Mouse (Mus musculus) midbrain, postnatal 0 days (tissue): ENCODE measurements around the gene Zbtb34. TPM values are rescaled to one million over a fixed set of nuclear protein-coding genes. Genes with fewer than 3 reads are reported as not detected.

Experiments used
- ATAC-seq: fragments of 200-750 bp; cut with Nextera tagmentation; 2 replicates; pipeline ENCODE4 v1.8.0; 2017; ENCODE audit warnings: moderate number of reproducible peaks, mild to moderate bottlenecking, moderate TSS enrichment, moderate library complexity; ENCODE audit not compliant: low FRiP score
- DNase-seq: peaks from one replicate; pipeline ENCODE4 v3.0.0-alpha.2; 2015; ENCODE audit warnings: low spot score
- H3K27ac ChIP-seq: fragments of 300-500 bp; sonication (generic); 2 replicates; pipeline ENCODE4 v1.5.1; 2014; ENCODE audit warnings: low read depth, mild to moderate bottlenecking, low read length, mixed read lengths
- H3K27me3 ChIP-seq: fragments of 300-500 bp; sonication (generic); 2 replicates; pipeline ENCODE4 v1.6.1; 2014; ENCODE audit warnings: low read length, control low read depth, mixed read lengths; ENCODE audit not compliant: insufficient read depth
- H3K36me3 ChIP-seq: fragments of 300-500 bp; sonication (generic); 2 replicates; pipeline ENCODE4 v1.6.1; 2014; ENCODE audit warnings: low read length, control low read depth, mixed read lengths; ENCODE audit not compliant: insufficient read depth
- H3K4me1 ChIP-seq: fragments of 300-500 bp; sonication (generic); 2 replicates; pipeline ENCODE4 v1.6.1; 2014; ENCODE audit warnings: mild to moderate bottlenecking, control low read depth, antibody characterized with exemption, low read length, mixed read lengths; ENCODE audit not compliant: insufficient read depth
- H3K4me2 ChIP-seq: fragments of 300-500 bp; sonication (generic); 2 replicates; pipeline ENCODE4 v1.6.1; 2014; ENCODE audit warnings: low read depth, mild to moderate bottlenecking, low read length, mixed read lengths; ENCODE audit not compliant: poor library complexity, severe bottlenecking
- H3K4me3 ChIP-seq: fragments of 300-500 bp; sonication (generic); 2 replicates; pipeline ENCODE4 v1.5.1; 2014; ENCODE audit warnings: low read depth, mild to moderate bottlenecking, low read length, moderate library complexity
- H3K9ac ChIP-seq: fragments of 300-500 bp; sonication (generic); replicated peaks from 2 replicates; pipeline ENCODE4 v1.6.1; 2014; ENCODE audit warnings: mild to moderate bottlenecking, low read length, moderate library complexity, mixed read lengths; ENCODE audit not compliant: poor library complexity, severe bottlenecking
- H3K9me3 ChIP-seq: fragments of 300-500 bp; sonication (generic); 2 replicates; pipeline ENCODE4 v1.6.1; 2016; ENCODE audit warnings: low read length, control low read depth
- CTCF ChIP-seq: IDR thresholded peaks from 2 replicates; pipeline ENCODE4 v1.5.1; 2016; ENCODE audit warnings: antibody characterized with exemption, mild to moderate bottlenecking
- WGBS: fragments of 180-500 bp; shearing (Covaris S2); extraction: QIAGEN DNeasy Blood & Tissue Kit; methylation state at CpG from one replicate; pipeline ENCODE4 v1.1.7; 2014; 5-methylcytosine and 5-hydroxymethylcytosine counted together
- polyA plus RNA-seq: library from polyadenylated mRNA; unstranded; fragments of >200 nt; fragmentation: Nextera tagmentation; extraction: Ambion mirVana; gene quantifications from 2 replicates; pipeline ENCODE4 v1.2.1, GENCODE M21; 2015
- total RNA-seq: library from RNA; depleted of rRNA; stranded (reverse); fragments of >200 nt; gene quantifications from 2 replicates; pipeline ENCODE4 v1.2.3, GENCODE M21; 2014

The Zbtb34 gene
- total and polyA plus RNA-seq, 2 experiments from 2014 or later: 3.8 to 24.9 TPM

DNA sequence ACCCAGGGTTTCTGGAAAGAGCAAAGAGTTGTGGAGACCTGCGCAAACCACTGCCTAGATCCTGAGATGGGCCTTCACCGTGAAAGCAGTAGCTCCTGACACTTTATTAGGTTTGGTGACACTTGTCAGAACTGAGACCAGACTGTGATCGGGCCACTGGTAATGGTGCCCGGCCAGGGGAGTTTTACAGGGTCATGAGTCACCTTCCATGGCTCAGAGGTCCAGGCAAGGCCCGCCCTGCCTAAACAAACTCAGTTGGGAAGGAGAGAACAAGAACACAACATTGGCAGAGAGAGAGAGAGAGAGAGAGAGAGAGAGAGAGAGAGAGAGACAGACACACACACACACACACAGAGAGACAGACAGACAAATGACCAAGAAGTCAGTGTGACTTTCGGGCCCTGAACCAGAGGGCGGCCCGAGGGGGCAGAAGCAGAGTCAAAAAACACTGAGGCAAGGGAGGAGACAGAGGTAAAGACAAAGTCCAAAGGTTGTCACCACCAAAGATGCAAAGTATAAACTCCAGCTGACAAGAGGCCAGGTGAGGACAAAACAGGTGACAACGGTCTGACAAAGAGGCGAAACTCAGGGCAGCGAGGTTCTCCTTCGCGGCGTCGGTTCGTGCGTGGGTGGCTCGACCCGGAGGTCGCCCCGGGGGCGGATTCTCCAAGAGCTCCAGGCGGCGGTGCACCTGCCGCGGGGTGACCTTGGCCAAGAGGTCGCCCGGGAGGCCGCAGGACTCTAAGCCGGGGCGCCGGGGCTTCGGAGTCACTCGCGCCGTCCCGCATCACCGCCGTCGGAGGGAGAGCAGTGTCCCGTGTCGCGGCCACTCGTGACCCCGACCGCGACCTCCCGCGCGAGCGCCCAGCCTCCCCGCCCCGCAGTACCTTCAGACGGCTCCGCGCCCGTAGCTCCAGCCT, 36.7 kb upstream of the Zbtb34 start:
- H3K9me3 ChIP-seq: no peaks in the 10 kb centered on the region
- H3K4me3 ChIP-seq: peak overlapping the region; percentile 98
- peaks cover 12% of the 10 kb centered on the region; the same call in 1 of the 2 replicates for H3K4me1 ChIP-seq
- peaks cover 6% of the 10 kb centered on the region for H3K36me3 ChIP-seq
- DNase-seq: no peak
- TF ChIP-seq CTCF: no peak
- WGBS: 6% methylated on average over 54 of the region's 57 CpGs
- peak; percentile 27; the same call in 1 of the 2 replicates for ATAC-seq
- H3K27ac ChIP-seq: peak overlapping the region; percentile 68
- H3K9ac ChIP-seq: peak overlapping the region; percentile 87
- H3K27me3 ChIP-seq: no peaks in the 10 kb centered on the region
- H3K4me2 ChIP-seq: peak overlapping the region; percentile 83

DNA sequence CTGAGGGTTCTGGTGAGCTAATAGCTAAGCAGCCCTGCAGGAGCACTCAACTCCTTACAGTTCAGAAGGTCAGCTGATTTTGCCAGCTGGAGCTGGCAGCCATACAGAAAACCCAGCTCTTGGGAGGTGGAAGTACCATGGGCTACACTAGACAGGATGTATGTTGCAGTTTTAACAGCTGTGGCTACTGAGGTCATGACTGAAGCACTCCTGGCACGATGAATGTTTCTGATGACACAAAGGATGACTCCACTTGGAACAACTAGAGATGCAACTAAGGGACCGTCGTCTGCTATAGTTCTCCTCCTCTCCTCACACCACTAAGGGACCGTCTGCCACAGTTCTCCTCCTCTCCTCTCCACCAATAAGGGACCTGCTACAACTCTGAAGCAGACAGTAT, 34.8 kb upstream of the Zbtb34 start:
- Histone ChIP-seq H3K4me2 (no peak overlapping the region), H3K9me3 (no peaks in the 10 kb centered on the region), H3K27ac (no peak overlapping the region), H3K4me1 (peaks cover 12% of the 10 kb centered on the region; the same call in 1 of the 2 replicates), H3K36me3 (peaks cover 9% of the 10 kb centered on the region), H3K9ac (no peak overlapping the region), H3K27me3 (no peaks in the 10 kb centered on the region), H3K4me3 (no peak overlapping the region)
- 53% methylated on average over 4 of the region's 4 CpGs for WGBS
- ATAC-seq (no peak), DNase-seq (peak; percentile 9)
- TF ChIP-seq CTCF: no peak

DNA sequence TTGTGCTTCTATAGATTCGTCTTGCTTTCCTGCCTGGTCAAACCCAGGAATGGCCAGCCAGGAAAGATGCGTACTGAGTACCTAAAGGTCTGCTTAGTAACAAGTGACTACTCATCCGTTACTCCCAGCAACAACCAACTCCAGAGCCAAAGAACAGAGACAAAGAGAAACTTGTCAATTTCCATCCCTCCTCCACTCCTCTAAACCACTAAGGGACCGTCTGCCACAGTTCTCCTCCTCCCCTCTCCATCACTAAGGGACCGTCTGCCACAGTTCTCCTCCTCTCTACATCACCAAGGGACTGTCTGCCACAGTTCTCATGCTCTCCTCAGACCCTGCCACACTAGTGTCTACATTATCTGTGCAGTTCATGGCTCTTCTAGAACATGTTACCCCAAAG, 34.1 kb upstream of the Zbtb34 start:
- Histone ChIP-seq H3K9me3 (no peaks in the 10 kb centered on the region), H3K27ac (no peak overlapping the region), H3K4me3 (no peak overlapping the region), H3K4me1 (peaks cover 12% of the 10 kb centered on the region; the same call in 1 of the 2 replicates), H3K36me3 (peaks cover 9% of the 10 kb centered on the region), H3K9ac (no peak overlapping the region), H3K27me3 (no peaks in the 10 kb centered on the region), H3K4me2 (no peak overlapping the region)
- no peak for TF ChIP-seq CTCF
- no peak for ATAC-seq
- WGBS: 42% methylated on average over 5 of the region's 5 CpGs
- no peak for DNase-seq

DNA sequence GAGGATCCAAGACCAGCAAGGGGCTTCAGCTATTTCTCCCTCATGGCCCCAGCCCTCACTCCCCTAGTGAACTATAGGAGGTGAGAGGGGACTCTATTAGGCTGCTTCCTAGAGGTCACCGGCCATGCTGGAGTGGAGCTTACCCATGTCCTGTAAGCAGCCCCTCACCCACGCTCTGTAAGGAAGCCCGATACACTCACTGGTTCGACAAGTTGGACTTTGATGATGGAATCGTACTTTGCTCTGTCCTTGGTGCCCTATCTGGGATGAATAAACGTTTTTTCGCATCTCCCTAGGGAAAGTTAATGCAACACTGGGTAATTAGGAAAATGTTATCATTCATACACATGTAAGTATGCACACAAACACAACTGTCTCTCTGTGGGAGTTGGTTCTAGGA, 30.9 kb upstream of the Zbtb34 start:
- no peaks in the 10 kb centered on the region for H3K9me3 ChIP-seq
- no peak for ATAC-seq
- no peak for TF ChIP-seq CTCF
- WGBS: 87% methylated on average over 7 of the region's 7 CpGs
- H3K36me3 ChIP-seq: peaks cover 9% of the 10 kb centered on the region
- H3K9ac ChIP-seq: no peak overlapping the region
- H3K4me1 ChIP-seq: peaks cover 2% of the 10 kb centered on the region; the same call in 1 of the 2 replicates
- no peak for DNase-seq
- H3K27me3 ChIP-seq: no peaks in the 10 kb centered on the region
- H3K4me3 ChIP-seq: no peak overlapping the region
- H3K4me2 ChIP-seq: no peak overlapping the region
- H3K27ac ChIP-seq: no peak overlapping the region

DNA sequence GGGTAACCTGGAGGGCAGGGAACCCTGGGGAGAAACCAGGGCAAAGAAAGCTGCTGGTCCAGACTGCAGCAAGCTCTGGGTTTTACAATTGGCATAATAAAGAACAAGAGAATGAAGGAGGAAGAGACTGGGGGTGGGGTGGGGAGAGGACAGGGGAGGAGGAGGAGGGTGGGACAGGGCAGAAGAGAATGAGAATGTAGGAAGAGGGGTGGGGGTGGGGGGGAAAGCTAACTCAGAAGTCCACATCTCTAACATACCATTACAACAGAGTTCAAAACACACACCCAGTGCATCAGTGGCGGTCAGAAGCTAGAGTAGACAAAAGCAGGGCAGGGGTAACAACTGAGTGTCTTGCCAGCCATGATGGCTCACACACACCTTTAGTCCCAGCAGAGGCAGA, 29.9 kb upstream of the Zbtb34 start:
- H3K9me3 ChIP-seq: no peaks in the 10 kb centered on the region
- no peak for ATAC-seq
- no peak overlapping the region for H3K4me2 ChIP-seq
- H3K36me3 ChIP-seq: peaks cover 9% of the 10 kb centered on the region
- H3K27me3 ChIP-seq: no peaks in the 10 kb centered on the region
- no peak overlapping the region for H3K4me3 ChIP-seq
- H3K9ac ChIP-seq: no peak overlapping the region
- 88% methylated on average over 1 of the region's 1 CpGs for WGBS
- no peak for DNase-seq
- H3K4me1 ChIP-seq: no peaks in the 10 kb centered on the region
- TF ChIP-seq CTCF: no peak
- H3K27ac ChIP-seq: no peak overlapping the region

DNA sequence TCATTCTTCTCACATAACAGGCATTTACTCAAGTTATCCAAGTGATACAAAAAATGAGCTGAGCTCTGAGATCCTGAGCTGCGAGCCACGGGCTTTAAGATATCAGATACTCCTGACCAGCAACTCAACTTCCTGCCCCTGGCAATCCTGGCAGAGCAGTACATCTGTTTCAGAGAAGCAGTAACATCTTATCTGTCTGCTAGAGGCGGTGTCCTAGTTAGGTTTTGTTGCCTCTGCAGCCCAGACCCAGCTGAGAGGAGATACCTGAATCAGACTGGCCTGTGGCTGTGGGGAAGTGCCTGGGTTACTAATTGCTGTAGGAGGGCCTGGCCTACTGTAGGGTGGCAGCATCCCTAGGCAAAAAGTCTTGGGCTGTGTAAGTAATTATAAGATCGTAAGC, 28.5 kb upstream of the Zbtb34 start:
- ATAC-seq (no peak), DNase-seq (no peak)
- Histone ChIP-seq H3K4me2 (no peak overlapping the region), H3K27ac (no peak overlapping the region), H3K4me3 (no peak overlapping the region), H3K9me3 (no peaks in the 10 kb centered on the region), H3K27me3 (no peaks in the 10 kb centered on the region), H3K4me1 (no peaks in the 10 kb centered on the region), H3K9ac (no peak overlapping the region), H3K36me3 (peaks cover 12% of the 10 kb centered on the region)
- no peak for TF ChIP-seq CTCF
- WGBS: 94% methylated on average over 4 of the region's 4 CpGs
